Mouse (Mus musculus) thymus, adult 2 months (tissue): ENCODE measurements around the gene Mpi.

Experiments
- CTCF ChIP-seq: fragments of 200-500 bp; IDR thresholded peaks from 2 replicates; pipeline ENCODE4 v1.5.1; 2012; ENCODE audit warnings: mild to moderate bottlenecking, control low read depth, low read length, moderate library complexity, borderline replicate concordance; ENCODE audit not compliant: control insufficient read depth, poor library complexity, insufficient read depth; ENCODE audit errors: extremely low read depth
- POLR2A ChIP-seq: fragments of 200-500 bp; IDR thresholded peaks from 2 replicates; pipeline ENCODE4 v1.6.1; 2012; ENCODE audit warnings: mild to moderate bottlenecking, low read length, control low read depth, moderate library complexity; ENCODE audit not compliant: control insufficient read depth, poor library complexity, insufficient read depth; ENCODE audit errors: extremely low read depth

- TF ChIP-seq POLR2A (no peak), CTCF (no peak)
Measured at GRCm38 (mm10) chr9:57557215-57557614, 4.7 kb upstream of the Mpi start.
